Mouse (Mus musculus) E14TG2a.4 (cell line): ENCODE results near the gene Frmd5.

ENCODE experiments used
- CTCF ChIP-seq: conservative IDR thresholded peaks from 2 replicates; pipeline ENCODE4 v1.5.1; 2014; ENCODE audit warnings: low read length
- NANOG ChIP-seq: IDR thresholded peaks from 2 replicates; pipeline ENCODE4 v1.6.1; 2014; ENCODE audit warnings: borderline replicate concordance, low read length, mixed read lengths
- POU5F1 ChIP-seq: IDR thresholded peaks from 2 replicates; pipeline ENCODE4 v1.6.1; 2014; ENCODE audit warnings: low read length, borderline replicate concordance

- no peak for TF ChIP-seq CTCF
- TF ChIP-seq POU5F1 = no peak
- no peak for TF ChIP-seq NANOG
Measured at GRCm38 (mm10) chr2:121764851-121765250, 42.0 kb downstream of the Frmd5 start.
